Mouse (Mus musculus): ENCODE measurements at regions not wholly inside any gene's neighbourhood (a gene's known extent, or its start where the extent isn't known, plus 50 kb on each side); places are given as distances from the start of the nearest gene placed in this dataset.
"Not testable (repeated sequence)": the region's sequence is repeated elsewhere in the genome, so short reads cannot be mapped to it uniquely, and the experiment has no call there.

- intact Hi-C loops (cut with DNase I) = not testable (repeated sequence)
- peak in 1 of 2 experiments; percentile 10 for DNase-seq (ENCODE audit: extremely low spot score in 1 of 2, low spot score in 2 of 2)
These were observed 205.3 kb upstream of the Dock11 start for GRCm38 (mm10) chrX:35683332-35683731.
